Mouse (Mus musculus) myocyte (in vitro differentiated cells): ENCODE data around the gene Fam57a. TPM values are rescaled to one million over a fixed set of nuclear protein-coding genes. Genes with fewer than 3 reads are reported as not detected.

ENCODE experiments used
- H3K27me3 ChIP-seq: one replicate; pipeline ENCODE4 v1.6.1; 2011; ENCODE audit not compliant: control insufficient read depth, insufficient read depth, insufficient read length
- H3K36me3 ChIP-seq: one replicate; pipeline ENCODE4 v1.6.1; 2011; ENCODE audit not compliant: control insufficient read depth, insufficient read depth
- H3K4me2 ChIP-seq: one replicate; pipeline ENCODE4 v1.6.1; 2011; ENCODE audit warnings: low read depth, control low read depth
- H3K4me3 ChIP-seq: one replicate; pipeline ENCODE4 v1.5.1; 2011; ENCODE audit warnings: mild to moderate bottlenecking, control low read depth, moderate library complexity
- H3K79me2 ChIP-seq: one replicate; pipeline ENCODE4 v1.6.1; 2011; ENCODE audit not compliant: control insufficient read depth, insufficient read depth
- H3ac ChIP-seq: one replicate; pipeline ENCODE4 v1.6.1; 2011; ENCODE audit not compliant: control insufficient read depth, insufficient read length
- CEBPB ChIP-seq: IDR thresholded peaks from 2 replicates; pipeline ENCODE4 v1.6.1; 2011; ENCODE audit warnings: mild to moderate bottlenecking, moderate library complexity; ENCODE audit not compliant: poor library complexity, insufficient read depth, severe bottlenecking
- E2F4 ChIP-seq: IDR thresholded peaks from one replicate; pipeline ENCODE4 v1.6.1; 2011; ENCODE audit warnings: mild to moderate bottlenecking, control low read depth, moderate library complexity; ENCODE audit not compliant: insufficient read depth
- MAX ChIP-seq: IDR thresholded peaks from one replicate; pipeline ENCODE4 v1.6.1; 2011; ENCODE audit warnings: low read depth, mild to moderate bottlenecking, control low read depth
- MYOD1 ChIP-seq, 3 experiments: IDR thresholded peaks; one replicate each; pipeline ENCODE4 v1.6.1; 2011; ENCODE audit warnings: control low read depth in 2 of 3, low read depth in 2 of 3, mild to moderate bottlenecking in 2 of 3, moderate library complexity in 1 of 3; ENCODE audit not compliant: insufficient read length in 2 of 3, control insufficient read depth in 1 of 3
- MYOG ChIP-seq, 3 experiments: IDR thresholded peaks; one replicate each; pipeline ENCODE4 v1.6.1; 2011; ENCODE audit warnings: control low read depth in 2 of 3, low read depth in 2 of 3, mild to moderate bottlenecking in 2 of 3; ENCODE audit not compliant: insufficient read length in 2 of 3, control insufficient read depth in 1 of 3, insufficient read depth in 1 of 3
- POLR2A ChIP-seq: IDR thresholded peaks from one replicate; pipeline ENCODE4 v1.6.1; 2011; ENCODE audit warnings: low read depth, mild to moderate bottlenecking, control low read depth, moderate library complexity; ENCODE audit not compliant: insufficient read length
- POLR2AphosphoS2 ChIP-seq: IDR thresholded peaks from one replicate; pipeline ENCODE4 v1.6.1; 2011; ENCODE audit warnings: low read depth, control low read depth; ENCODE audit not compliant: insufficient read length
- REST ChIP-seq: IDR thresholded peaks from one replicate; pipeline ENCODE4 v1.6.1; 2011; ENCODE audit warnings: mild to moderate bottlenecking, control low read depth, moderate library complexity; ENCODE audit not compliant: insufficient read depth, insufficient read length
- SRF ChIP-seq: IDR thresholded peaks from one replicate; pipeline ENCODE4 v1.6.1; 2011; ENCODE audit warnings: low read depth; ENCODE audit not compliant: control insufficient read depth, insufficient read length
- TCF12 ChIP-seq: IDR thresholded peaks from one replicate; pipeline ENCODE4 v1.6.1; 2011; ENCODE audit warnings: mild to moderate bottlenecking, control low read depth; ENCODE audit not compliant: poor library complexity, insufficient read depth, severe bottlenecking
- TCF3 ChIP-seq: IDR thresholded peaks from one replicate; pipeline ENCODE4 v1.6.1; 2011; ENCODE audit warnings: low read depth, control low read depth; ENCODE audit not compliant: insufficient read length
- USF1 ChIP-seq: IDR thresholded peaks from one replicate; pipeline ENCODE4 v1.6.1; 2011; ENCODE audit warnings: low read depth, mild to moderate bottlenecking, control low read depth, moderate library complexity
- polyA plus RNA-seq: library from polyadenylated mRNA; unstranded; fragments of >200 nt; fragmentation: generic; extraction: Trizol; gene quantifications from one replicate; pipeline ENCODE4 v1.2.1, GENCODE M21; 2012; ENCODE audit warnings: missing spikeins

Gene Fam57a
- polyA plus RNA-seq, 1 experiment = 10.0 TPM

DNA sequence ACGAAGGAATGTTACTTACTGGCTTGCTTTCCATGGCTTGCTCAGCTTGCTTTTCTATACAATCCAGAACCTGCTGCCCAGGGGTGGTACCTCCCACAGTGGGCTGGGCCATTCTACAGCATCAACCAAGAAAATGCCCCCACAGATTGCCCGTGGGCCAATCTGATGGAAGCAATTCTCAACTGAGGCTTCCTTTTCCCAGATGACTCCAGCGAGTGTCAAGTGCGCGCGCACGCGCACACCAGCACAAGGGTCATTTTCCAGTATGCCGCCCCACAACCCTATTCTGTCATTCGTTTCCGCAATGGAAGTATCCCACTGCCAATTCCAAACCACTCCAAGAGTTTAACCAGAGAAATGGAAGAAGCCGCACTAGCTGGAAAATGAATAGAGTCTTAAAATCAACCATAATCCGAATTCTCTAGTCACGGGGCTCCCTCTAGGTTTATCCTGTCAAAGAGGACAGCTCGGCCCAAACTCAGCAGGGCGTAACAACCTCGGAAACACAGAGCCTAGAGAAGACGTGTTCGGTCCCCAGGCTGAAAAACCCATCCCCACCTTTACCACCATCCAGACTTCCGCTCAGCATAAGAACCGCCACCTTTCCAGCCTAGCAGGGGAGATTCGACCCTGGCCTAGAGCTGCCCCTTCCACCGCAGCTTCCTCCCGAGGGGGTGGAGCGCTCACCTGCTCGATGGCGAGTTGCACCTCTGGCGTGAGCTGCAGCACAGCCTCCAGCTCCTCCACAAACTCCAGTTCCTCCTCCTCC lies 561 bp upstream of the Fam57a start:
- TF ChIP-seq MYOD1 (IDR thresholded peaks at IDR 0.05; ENCODE audit: control insufficient read depth in 1 of 3, insufficient read length in 2 of 3, low read depth in 2 of 3) (peak in 1 of 3 experiments; percentile 14), POLR2A (no peak), TCF3 (no peak), MAX (no peak)
- no peaks in the 10 kb centered on the region for H3K27me3 ChIP-seq
- peaks cover 12% of the 10 kb centered on the region for H3K79me2 ChIP-seq
- peak overlapping the region; percentile 91 for H3K4me2 ChIP-seq
- H3ac ChIP-seq = peak overlapping the region; percentile 28
- H3K36me3 ChIP-seq = no peaks in the 10 kb centered on the region
- peak overlapping the region; percentile 99 for H3K4me3 ChIP-seq

DNA sequence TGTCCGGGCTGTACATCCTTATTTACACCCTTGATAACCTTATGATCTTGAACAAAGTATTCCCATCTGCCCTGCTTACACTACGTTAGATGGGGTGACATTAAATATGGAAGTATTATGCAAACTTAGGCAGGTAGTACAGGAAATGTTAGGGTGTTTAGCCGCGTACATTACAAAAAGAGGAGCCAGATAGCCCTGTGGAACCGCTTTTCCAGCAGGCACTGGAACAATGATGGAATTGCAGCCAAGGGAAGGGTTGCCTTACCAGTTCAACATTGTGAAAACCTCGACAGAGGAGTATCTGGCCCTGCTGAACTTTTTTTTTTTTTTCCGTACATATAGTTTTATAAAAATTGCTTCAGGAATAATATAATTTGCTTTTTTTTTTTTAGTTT lies 672 bp downstream of the Fam57a start:
- no peaks in the 10 kb centered on the region for H3K36me3 ChIP-seq
- no peak for TF ChIP-seq MAX
- no peak for TF ChIP-seq REST
- no peak for TF ChIP-seq CEBPB
- no peak for TF ChIP-seq TCF3
- no peak for TF ChIP-seq MYOG (IDR thresholded peaks at IDR 0.05; ENCODE audit: control insufficient read depth in 1 of 3, insufficient read depth in 1 of 3, insufficient read length in 2 of 3, low read depth in 2 of 3)
- no peak for TF ChIP-seq E2F4
- TF ChIP-seq MYOD1 (IDR thresholded peaks at IDR 0.05; ENCODE audit: control insufficient read depth in 1 of 3, insufficient read length in 2 of 3, low read depth in 2 of 3) = no peak
- TF ChIP-seq POLR2AphosphoS2 = no peak
- no peak for TF ChIP-seq USF1
- TF ChIP-seq SRF = no peak
- no peak for TF ChIP-seq POLR2A
- TF ChIP-seq TCF12 = no peak

DNA sequence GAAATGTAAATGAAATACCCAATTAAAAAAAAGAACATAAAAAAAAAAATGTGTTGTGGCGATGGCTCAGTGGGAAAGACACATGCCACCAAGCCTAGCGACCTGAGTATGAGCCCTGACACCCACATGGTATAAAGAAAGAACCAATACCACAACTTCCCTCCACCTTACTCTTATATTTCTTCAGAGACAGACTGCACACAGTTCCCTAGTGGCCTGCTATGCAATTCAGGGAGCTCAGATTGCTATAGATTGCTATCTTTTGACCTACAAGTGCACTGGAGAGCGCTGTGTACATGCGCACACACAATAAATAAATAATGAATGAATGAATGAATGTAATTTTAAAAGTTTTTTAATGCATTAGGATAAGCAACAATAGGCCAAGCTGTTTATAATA lies 4.3 kb downstream of the Fam57a start:
- TF ChIP-seq SRF (no peak), TCF3 (no peak), MAX (no peak), REST (no peak), MYOG (IDR thresholded peaks at IDR 0.05; ENCODE audit: control insufficient read depth in 1 of 3, insufficient read depth in 1 of 3, insufficient read length in 2 of 3, low read depth in 2 of 3) (no peak), POLR2AphosphoS2 (no peak), MYOD1 (IDR thresholded peaks at IDR 0.05; ENCODE audit: control insufficient read depth in 1 of 3, insufficient read length in 2 of 3, low read depth in 2 of 3) (no peak)
- Histone ChIP-seq H3K4me3 (no peak overlapping the region), H3K27me3 (no peaks in the 10 kb centered on the region), H3K36me3 (no peaks in the 10 kb centered on the region), H3ac (no peak overlapping the region), H3K79me2 (peaks cover under 1% of the 10 kb centered on the region), H3K4me2 (no peak overlapping the region)

More for the DNA sequence above, 672 bp downstream of the Fam57a start:
- Histone ChIP-seq H3ac (peak overlapping the region; percentile 28), H3K79me2 (peaks cover 12% of the 10 kb centered on the region), H3K4me2 (peak overlapping the region; percentile 76), H3K4me3 (peak overlapping the region; percentile 99), H3K27me3 (no peaks in the 10 kb centered on the region)

DNA sequence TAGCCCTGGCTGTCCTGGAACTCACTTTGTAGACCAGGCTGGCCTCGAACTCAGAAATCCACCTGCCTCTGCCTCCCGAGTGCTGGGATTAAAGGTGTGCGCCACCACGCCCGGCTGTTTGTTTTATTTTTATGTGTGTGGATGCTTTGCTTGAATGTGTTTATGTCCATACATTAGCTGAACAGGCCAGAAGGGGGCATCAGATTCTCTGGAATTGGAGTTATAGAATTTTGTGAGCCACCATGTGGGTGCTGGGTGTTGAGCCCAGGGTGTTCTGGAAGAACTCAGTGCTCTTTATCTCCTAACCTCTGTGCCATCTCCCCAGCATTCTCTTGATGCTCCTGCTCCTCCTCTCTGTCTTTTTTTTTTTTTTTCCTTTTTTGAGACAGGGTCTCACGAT lies 7.4 kb downstream of the Fam57a start:
- H3K4me2 ChIP-seq = no peak overlapping the region
- no peak overlapping the region for H3ac ChIP-seq
- H3K27me3 ChIP-seq = peaks cover 4% of the 10 kb centered on the region
- H3K79me2 ChIP-seq = no peaks in the 10 kb centered on the region
- H3K36me3 ChIP-seq = no peaks in the 10 kb centered on the region
- TF ChIP-seq POLR2AphosphoS2 (no peak), CEBPB (no peak), REST (no peak), TCF3 (no peak), POLR2A (no peak)
- no peak overlapping the region for H3K4me3 ChIP-seq

DNA sequence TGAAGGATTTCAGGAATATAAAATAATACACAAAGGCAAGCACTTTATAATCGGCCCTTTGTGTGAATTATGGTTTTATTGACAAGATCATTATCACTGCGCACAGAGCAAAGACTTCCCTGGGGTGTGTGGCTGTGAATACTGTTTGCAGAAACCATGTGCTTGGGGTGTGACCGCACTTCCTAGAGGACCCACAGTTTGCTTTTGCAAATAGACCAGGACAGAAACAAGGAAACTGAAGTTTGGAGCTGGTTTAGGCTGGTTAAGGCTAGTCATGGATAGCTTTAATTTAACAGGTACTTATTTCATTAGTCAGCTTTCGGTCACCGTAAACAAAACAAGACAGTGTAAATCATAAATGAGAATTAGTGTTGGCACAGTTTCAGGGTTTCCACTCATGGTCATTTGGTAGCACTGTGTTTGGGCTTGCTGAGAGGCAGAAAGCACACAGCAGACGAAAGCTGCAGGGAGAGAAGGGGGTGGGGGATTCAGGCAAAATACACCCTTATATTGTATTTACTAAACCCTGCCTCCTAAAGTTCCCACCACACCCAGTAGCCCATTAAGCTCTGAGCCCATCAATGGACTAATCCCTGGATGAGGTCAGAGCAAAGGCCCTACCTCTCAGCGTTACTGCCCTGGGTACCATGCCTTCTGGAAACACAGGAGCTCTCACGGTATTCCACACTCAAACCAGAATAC lies 17.0 kb downstream of the Fam57a start:
- no peaks in the 10 kb centered on the region for H3K79me2 ChIP-seq
- no peak overlapping the region for H3K4me3 ChIP-seq
- no peak overlapping the region for H3ac ChIP-seq
- H3K36me3 ChIP-seq = no peaks in the 10 kb centered on the region
- peaks cover 7% of the 10 kb centered on the region for H3K27me3 ChIP-seq
- TF ChIP-seq MAX (no peak), E2F4 (no peak), POLR2A (no peak), MYOD1 (IDR thresholded peaks at IDR 0.05; ENCODE audit: control insufficient read depth in 1 of 3, insufficient read length in 2 of 3, low read depth in 2 of 3) (no peak)
- no peak overlapping the region for H3K4me2 ChIP-seq
